Mouse (Mus musculus): ENCODE measurements around the gene Katnbl1.
A peak's percentile ranks its signal among the peaks of the same experiment; 100 is the strongest.

- TF ChIP-seq EP300 (IDR thresholded peaks at IDR 0.05; ENCODE audit: low read depth) (no peak), CTCF (IDR thresholded peaks at IDR 0.05; ENCODE audit: low read depth) (peak; percentile 50)
These were observed 39.3 kb upstream of the Katnbl1 start for GRCm38 (mm10) chr2:112339736-112340135.

All from heart, postnatal 0 days (tissue).